Mouse (Mus musculus): ENCODE data around the gene Cd302.

DNA sequence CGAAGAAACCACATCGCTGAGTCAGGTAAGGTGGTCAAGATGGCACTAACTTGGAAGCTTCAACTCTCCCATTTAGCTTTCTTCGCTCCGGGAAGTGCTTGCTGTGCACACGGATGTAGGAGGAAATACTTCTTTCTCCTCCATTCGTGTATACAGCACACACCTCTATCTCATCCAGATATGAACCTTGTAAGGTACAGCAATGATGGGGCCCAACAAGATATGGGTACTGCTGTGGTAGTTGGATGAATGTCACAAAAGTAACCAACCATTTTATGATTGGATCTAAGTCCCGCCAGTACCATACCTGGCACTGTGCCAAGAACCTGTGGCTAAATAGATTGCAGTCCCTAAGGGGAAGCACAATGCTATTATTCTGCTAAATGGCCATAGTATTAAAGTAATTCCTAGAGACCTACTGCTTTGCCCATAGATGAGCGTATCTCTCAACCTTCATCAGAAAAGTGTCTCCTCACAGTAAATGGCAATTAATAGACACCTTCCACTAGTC lies 874 bp upstream of the Cd302 start:
- TF ChIP-seq CTCF (IDR thresholded peaks at IDR 0.05; ENCODE audit: extremely low read depth, insufficient read depth, insufficient read length, insufficient replicate concordance): no peak
- TF ChIP-seq POLR2A (IDR thresholded peaks at IDR 0.05; ENCODE audit: low read depth, low read length): no peak
